Mouse (Mus musculus) stomach, embryonic 15.5 days (tissue): ENCODE measurements around the gene Mafg. TPM values are rescaled to one million over a fixed set of nuclear protein-coding genes. Genes with fewer than 3 reads are reported as not detected.
"Not testable (repeated sequence)": the region's sequence is repeated elsewhere in the genome, so short reads cannot be mapped to it uniquely, and the experiment has no call there.

ENCODE experiments used
- ATAC-seq: fragments of 200-750 bp; cut with Nextera tagmentation; 2 replicates; pipeline ENCODE4 v1.8.0; 2017; ENCODE audit warnings: low read depth, moderate number of reproducible peaks, moderate TSS enrichment; ENCODE audit not compliant: insufficient read depth, low FRiP score
- H3K27ac ChIP-seq: fragments of 300-500 bp; sonication (generic); 2 replicates; pipeline ENCODE4 v1.5.1; 2015; ENCODE audit warnings: mild to moderate bottlenecking, inconsistent platforms
- H3K27me3 ChIP-seq: fragments of 300-500 bp; sonication (generic); replicated peaks from 2 replicates; pipeline ENCODE4 v1.6.1; 2015; ENCODE audit warnings: inconsistent platforms
- H3K36me3 ChIP-seq: fragments of 300-500 bp; sonication (generic); 2 replicates; pipeline ENCODE4 v1.6.1; 2015; ENCODE audit warnings: inconsistent platforms
- H3K4me1 ChIP-seq: fragments of 300-500 bp; sonication (generic); 2 replicates; pipeline ENCODE4 v1.6.1; 2015; ENCODE audit warnings: inconsistent platforms
- H3K4me2 ChIP-seq: fragments of 300-500 bp; sonication (generic); 2 replicates; pipeline ENCODE4 v1.6.1; 2015; ENCODE audit warnings: mild to moderate bottlenecking, inconsistent platforms
- H3K4me3 ChIP-seq: fragments of 300-500 bp; sonication (generic); replicated peaks from 2 replicates; pipeline ENCODE4 v1.5.1; 2015; ENCODE audit warnings: inconsistent platforms
- H3K9ac ChIP-seq: fragments of 300-500 bp; sonication (generic); 2 replicates; pipeline ENCODE4 v1.6.1; 2015; ENCODE audit warnings: inconsistent platforms
- H3K9me3 ChIP-seq: fragments of 300-500 bp; sonication (generic); 2 replicates; pipeline ENCODE4 v1.6.1; 2016; ENCODE audit warnings: inconsistent platforms
- WGBS: fragments of 180-500 bp; shearing (Covaris S2); methylation state at CpG from one replicate; pipeline ENCODE4 v1.1.7; 2015; 5-methylcytosine and 5-hydroxymethylcytosine counted together
- polyA plus RNA-seq: library from polyadenylated mRNA; unstranded; fragments of >200 nt; fragmentation: Nextera tagmentation; extraction: Ambion mirVana; gene quantifications from 2 replicates; pipeline ENCODE4 v1.2.1, GENCODE M21; 2015

Mafg gene
- polyA plus RNA-seq, result 29.3 and 31.9 TPM in 2 replicates

DNA sequence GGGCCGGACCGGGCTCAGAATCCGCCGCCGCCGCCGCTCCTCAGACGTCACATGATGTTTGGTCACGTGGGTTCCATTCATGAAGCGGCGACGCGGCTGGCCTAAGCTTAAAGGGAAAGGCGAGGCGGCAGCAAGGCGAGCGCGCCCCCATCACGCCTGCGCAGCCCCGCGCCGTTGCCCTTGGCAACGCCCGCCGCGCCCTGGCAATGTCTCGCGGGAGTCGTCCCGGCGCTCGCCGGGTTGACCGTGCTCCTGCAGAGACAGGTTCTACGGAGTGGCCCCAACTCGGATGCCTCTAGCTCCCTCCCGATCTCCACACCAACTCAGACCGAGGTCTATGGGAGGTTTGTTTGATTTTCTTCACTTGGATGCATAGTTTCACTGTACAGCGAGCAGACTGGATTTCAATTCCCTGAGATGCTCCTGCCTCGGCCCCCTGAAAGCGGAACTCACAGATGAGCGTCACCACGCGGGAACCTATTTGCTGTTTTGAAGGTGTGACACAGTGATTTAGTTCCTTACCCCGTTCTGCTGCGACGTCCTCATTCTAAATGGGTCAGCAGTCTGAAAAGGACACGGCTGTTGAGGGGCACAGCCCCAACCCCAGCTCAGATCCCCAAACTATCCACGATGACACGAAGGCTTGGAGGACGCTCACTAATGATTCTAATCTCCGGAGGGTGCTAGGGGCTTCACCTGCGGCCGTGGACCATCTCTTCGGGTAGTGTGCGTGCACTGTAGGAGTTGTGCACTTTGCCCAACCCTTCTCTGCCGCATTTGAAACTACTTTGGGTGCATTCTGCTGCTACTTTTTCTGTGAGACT lies at the start of gene Mafg:
TSS of gene Mafg (minus strand) at position 81 of the 824 bp plus-strand sequence.
- Histone ChIP-seq H3K4me3 (peak within 1 kb of the TSS; percentile 94), H3K36me3 (peaks cover 5% of the 10 kb centered on the region), H3K4me2 (peak within 1 kb of the TSS; percentile 86), H3K4me1 (peaks cover 31% of the 10 kb centered on the region), H3K9me3 (no peaks in the 10 kb centered on the region), H3K27me3 (no peaks in the 10 kb centered on the region), H3K9ac (peak within 1 kb of the TSS; percentile 94), H3K27ac (peak within 1 kb of the TSS; percentile 95)
- 9% methylated on average over 58 of the region's 58 CpGs for WGBS
- peak; percentile 84 for ATAC-seq

DNA sequence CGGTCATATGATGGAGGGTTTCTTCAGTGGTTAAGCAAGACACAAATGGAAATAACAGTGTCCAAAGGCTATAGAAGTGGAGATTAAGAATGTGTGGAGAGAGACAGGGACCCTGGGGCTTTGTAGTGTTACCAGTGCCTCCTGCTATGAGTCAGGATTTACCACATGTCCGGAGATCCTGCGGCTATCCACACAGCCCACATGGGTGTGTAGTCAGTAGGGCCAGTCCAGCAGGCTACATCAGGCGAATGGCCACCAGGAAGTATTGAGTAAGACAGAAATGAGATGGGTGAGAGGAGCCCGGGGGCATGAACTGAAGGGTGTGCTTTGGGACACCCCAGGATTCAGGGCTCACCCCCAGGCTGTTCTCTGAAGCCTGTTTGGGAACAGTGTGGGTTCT lies 49.3 kb upstream of the Mafg start:
- Histone ChIP-seq H3K27ac (no peak overlapping the region), H3K4me3 (no peak overlapping the region), H3K4me2 (no peak overlapping the region), H3K9ac (no peak overlapping the region), H3K4me1 (peaks cover 12% of the 10 kb centered on the region; the same call in 1 of the 2 replicates), H3K9me3 (no peaks in the 10 kb centered on the region), H3K27me3 (no peaks in the 10 kb centered on the region), H3K36me3 (peaks cover 24% of the 10 kb centered on the region)
- ATAC-seq, result no peak
- WGBS, result 88% methylated on average over 5 of the region's 5 CpGs

DNA sequence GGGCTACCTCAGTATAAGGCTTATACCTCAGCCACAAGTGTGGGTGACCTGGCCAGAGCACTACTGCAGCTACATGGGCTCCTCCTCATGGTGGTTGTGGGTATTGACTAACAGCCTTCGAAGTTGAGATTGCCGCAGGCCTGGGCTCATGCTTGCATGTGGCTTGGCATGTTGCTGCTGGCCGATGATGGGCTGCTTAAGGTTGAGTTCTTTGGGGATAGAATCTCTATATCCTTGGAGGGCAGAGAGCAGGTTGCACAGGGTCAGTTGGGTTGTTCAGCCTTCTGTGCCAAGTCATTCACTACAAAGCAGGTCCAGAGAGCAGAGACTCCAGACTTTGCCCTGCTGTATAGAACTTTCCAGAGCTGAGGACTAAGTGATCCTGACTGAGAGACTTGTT lies 46.5 kb upstream of the Mafg start:
- Histone ChIP-seq H3K27me3 (no peaks in the 10 kb centered on the region), H3K9me3 (no peaks in the 10 kb centered on the region), H3K4me1 (0 out of 2 replicates have a peak, but pooled peaks cover 3% of the 10 kb centered on the region), H3K4me3 (no peak overlapping the region), H3K9ac (no peak overlapping the region), H3K4me2 (no peak overlapping the region), H3K36me3 (peaks cover 27% of the 10 kb centered on the region), H3K27ac (no peak overlapping the region)
- peak; percentile 21; the same call in 1 of the 2 replicates for ATAC-seq
- WGBS, result 65% methylated on average over 3 of the region's 3 CpGs

DNA sequence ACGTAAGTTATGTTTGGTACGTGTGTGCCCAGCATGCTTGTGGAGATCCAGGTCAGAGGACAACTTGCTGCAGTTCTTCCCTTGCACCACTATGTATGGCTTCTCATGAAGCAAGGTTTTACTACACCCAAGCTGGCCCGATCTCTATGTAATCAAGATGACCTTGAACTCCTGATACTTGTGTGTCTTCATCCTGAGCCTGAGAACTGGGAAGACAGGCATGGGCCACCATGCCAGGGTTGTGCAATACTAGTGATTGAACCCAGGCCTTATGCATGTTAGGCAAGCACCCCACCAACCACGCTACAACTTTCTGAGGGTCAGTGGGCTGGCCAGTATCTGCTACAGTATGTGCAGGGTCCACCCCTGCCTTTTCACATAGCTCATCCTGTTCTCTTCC lies 43.6 kb upstream of the Mafg start:
- Histone ChIP-seq H3K27me3 (no peaks in the 10 kb centered on the region), H3K4me2 (no peak overlapping the region), H3K27ac (no peak overlapping the region), H3K4me3 (no peak overlapping the region), H3K9ac (no peak overlapping the region), H3K9me3 (no peaks in the 10 kb centered on the region), H3K36me3 (peaks cover 19% of the 10 kb centered on the region), H3K4me1 (peaks cover 9% of the 10 kb centered on the region; the same call in 1 of the 2 replicates)
- WGBS, result 83% methylated on average over 4 of the region's 4 CpGs
- no peak for ATAC-seq

DNA sequence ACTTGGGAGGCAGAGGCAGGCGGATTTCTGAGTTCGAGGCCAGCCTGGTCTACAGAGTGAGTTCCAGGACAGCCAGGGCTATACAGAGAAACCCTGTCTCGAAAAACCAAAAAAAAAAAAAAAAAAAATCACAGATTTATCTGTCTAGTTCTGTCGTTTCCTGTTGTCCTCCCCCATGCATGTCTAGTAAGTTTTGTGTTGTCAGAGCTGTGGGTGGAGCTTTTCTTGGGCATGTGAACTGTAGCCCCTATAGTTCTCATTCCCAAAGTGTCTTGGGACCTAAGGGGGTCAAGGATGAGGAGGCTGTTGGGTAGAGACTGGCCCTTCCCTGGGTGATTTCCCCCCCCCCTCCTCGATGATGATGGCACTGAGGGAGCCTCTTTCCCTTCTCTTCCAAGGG lies 42.5 kb upstream of the Mafg start:
- 79% methylated on average over 5 of the region's 5 CpGs for WGBS
- H3K9me3 ChIP-seq, H3K9ac ChIP-seq, H3K4me2 ChIP-seq, H3K4me3 ChIP-seq, H3K27me3 ChIP-seq, H3K27ac ChIP-seq, H3K4me1 ChIP-seq, ATAC-seq: not testable (repeated sequence)
- H3K36me3 ChIP-seq, result peaks cover 15% of the 10 kb centered on the region

DNA sequence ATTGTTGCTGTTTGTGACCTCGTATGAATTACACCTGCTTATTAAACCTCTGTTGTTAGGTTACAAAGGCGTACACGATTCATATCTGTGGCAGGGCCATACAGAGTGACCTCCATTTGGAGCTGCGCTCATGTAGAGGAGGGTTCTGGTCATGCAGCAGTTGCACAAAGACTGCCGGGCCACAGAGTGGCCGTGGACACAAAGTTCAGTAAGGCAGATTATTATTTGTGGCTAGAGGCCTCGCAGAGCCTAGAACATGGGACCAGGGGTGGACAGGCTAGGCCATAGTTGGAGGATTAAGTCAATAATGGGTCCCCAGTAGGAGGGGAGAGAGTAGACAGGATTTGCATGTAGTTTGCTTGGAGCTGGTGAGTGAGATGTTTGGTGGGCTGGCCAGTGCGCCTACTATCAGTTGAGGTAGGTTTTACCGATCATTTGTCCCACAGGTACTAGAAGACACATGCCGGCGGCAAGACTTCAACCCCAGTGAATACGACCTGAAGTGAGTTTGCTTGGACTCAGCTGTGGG lies 40.3 kb upstream of the Mafg start:
- Histone ChIP-seq H3K27ac (peak overlapping the region; percentile 90), H3K36me3 (peaks cover 14% of the 10 kb centered on the region; the same call in 1 of the 2 replicates), H3K27me3 (no peaks in the 10 kb centered on the region), H3K4me1 (peaks cover 9% of the 10 kb centered on the region; the same call in 1 of the 2 replicates), H3K4me2 (peak overlapping the region; percentile 82), H3K9ac (peak overlapping the region; percentile 49), H3K4me3 (peak overlapping the region; percentile 81), H3K9me3 (no peaks in the 10 kb centered on the region)
- WGBS, result 35% methylated on average over 12 of the region's 12 CpGs
- peak; percentile 6; the same call in 1 of the 2 replicates for ATAC-seq

DNA sequence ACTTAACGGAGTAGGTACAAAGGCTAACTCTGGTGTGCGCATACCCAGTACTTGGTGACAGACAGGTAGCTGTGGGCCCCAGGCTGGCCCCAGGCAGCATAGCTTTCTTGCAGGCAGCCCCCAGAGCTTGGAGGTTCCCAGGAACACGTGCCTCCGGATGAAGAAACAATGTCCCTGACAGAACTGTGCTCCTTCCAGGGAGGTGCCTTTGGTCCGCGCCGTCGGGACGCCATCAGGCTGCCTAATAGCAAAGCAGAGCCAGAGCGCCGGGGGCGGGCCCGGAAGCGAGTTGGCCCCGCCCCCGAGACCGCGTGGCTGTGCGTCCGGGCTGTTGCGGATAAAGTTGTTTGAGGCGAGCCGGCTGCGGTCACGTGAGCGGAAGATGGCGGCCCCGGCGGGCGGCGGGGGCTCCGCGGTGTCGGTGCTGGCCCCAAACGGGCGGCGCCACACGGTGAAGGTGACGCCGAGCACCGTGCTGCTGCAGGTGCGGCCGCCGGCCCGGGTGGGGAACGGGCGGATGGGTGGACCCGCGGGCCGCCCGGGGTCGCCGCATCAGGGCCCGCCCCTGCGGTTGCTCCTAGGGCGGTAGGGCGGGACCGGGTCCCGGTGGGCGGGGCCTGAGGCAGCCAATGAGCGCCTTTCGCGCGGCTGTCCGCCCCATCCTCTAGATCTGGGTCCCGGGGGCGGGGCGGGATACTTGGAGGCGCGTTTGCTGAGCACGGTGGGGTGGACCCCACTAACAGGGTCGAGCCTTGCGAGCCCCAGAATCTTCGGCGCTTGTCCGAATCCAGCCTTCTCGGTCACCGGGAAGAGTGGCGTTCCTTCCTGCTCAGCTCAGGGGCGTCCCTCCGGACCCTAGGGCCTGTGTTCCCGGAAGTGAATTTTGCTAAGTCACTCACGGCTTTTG lies 39.5 kb upstream of the Mafg start, which contains the start of gene Aspscr1:
TSS of gene Aspscr1 (plus strand) at position 287 of the 907 bp plus-strand sequence.
- Histone ChIP-seq H3K36me3 (peaks cover 8% of the 10 kb centered on the region; the same call in 1 of the 2 replicates), H3K9me3 (no peaks in the 10 kb centered on the region), H3K27me3 (no peaks in the 10 kb centered on the region), H3K4me2 (peak within 1 kb of the TSS; percentile 82), H3K9ac (peak within 1 kb of the TSS; percentile 49), H3K27ac (peak within 1 kb of the TSS; percentile 90), H3K4me3 (peak within 1 kb of the TSS; percentile 81), H3K4me1 (peaks cover 9% of the 10 kb centered on the region; the same call in 1 of the 2 replicates)
- ATAC-seq, result peak; percentile 97
- 1% methylated on average over 83 of the region's 83 CpGs for WGBS

DNA sequence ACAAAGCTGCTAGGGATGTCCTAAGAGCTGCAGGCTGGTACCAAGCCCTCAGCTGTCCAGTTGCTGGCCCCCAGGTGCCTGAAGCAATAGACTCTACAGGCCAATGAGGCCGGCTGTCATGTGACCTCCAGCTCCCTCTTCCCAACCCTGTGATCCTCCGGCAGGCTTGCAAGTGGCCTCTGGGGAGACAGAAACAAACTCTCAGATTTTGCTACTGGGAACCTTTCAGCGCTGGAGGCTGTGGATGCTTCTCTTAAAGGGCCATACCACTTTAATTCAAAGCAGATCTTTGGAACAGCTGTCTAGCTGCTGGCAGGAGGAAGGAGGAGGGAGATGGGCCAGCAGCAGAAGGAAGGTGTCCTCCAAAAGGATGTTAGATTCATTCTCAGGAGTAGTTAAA lies 33.2 kb upstream of the Mafg start:
- Histone ChIP-seq H3K9ac (no peak overlapping the region), H3K4me1 (peaks cover 4% of the 10 kb centered on the region; the same call in 1 of the 2 replicates), H3K4me2 (no peak overlapping the region), H3K36me3 (no peaks in the 10 kb centered on the region), H3K27ac (no peak overlapping the region), H3K9me3 (no peaks in the 10 kb centered on the region), H3K4me3 (no peak overlapping the region), H3K27me3 (peaks cover 16% of the 10 kb centered on the region)
- 18% methylated on average over 3 of the region's 3 CpGs for WGBS
- ATAC-seq, result no peak

DNA sequence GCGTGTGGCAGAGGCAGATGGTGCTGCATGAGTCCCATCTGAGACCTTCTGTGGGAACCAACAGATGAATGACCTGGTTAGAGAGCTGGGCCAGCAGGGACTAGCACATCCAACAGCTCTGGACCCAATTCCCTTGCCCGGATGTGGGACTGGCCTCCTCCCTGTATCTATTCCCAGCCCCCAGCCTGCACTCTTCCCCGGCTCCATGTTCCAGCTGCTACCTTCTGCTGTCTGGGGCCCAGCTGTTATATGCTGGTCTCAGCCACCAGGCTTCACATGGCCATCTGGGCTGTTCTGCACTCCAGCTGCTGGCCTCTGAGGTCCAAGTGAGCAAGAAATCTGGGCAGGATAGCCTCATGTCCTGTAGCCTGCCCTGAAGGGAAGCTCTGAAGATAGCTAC lies 32.0 kb upstream of the Mafg start:
- peak; percentile 36; the same call in 1 of the 2 replicates for ATAC-seq
- 67% methylated on average over 3 of the region's 3 CpGs for WGBS
- H3K9ac ChIP-seq, result no peak overlapping the region

DNA sequence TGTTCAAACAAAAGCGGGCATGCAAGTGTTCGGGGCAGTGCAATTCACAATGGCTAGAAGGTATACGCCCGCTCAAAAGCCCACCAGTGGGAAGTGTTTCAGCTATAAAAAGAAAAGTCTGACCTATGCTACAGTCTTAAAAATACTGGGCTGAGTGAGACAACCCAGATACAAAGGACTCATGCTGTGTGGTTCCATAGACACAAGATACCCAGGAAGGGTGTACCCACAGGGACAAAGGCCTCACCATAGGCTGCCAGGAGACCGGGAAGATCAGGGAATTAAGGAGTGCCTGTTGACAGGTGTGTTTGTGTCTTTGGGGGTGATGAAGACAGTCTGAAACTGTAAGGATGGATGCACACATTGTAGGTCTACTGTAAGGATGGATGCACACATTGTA lies 30.3 kb upstream of the Mafg start:
- H3K4me2 ChIP-seq, result no peak overlapping the region
- no peaks in the 10 kb centered on the region for H3K9me3 ChIP-seq
- peaks cover 22% of the 10 kb centered on the region for H3K4me1 ChIP-seq
- WGBS, result 81% methylated on average over 5 of the region's 5 CpGs
- no peak overlapping the region for H3K9ac ChIP-seq
- H3K27me3 ChIP-seq, result peaks cover 45% of the 10 kb centered on the region
- H3K27ac ChIP-seq, result no peak overlapping the region
- no peak for ATAC-seq
- H3K36me3 ChIP-seq, result no peaks in the 10 kb centered on the region
- no peak overlapping the region for H3K4me3 ChIP-seq

More for the DNA sequence above, 32.0 kb upstream of the Mafg start:
- H3K4me3 ChIP-seq, result no peak overlapping the region
- H3K4me2 ChIP-seq, result no peak overlapping the region
- H3K36me3 ChIP-seq, result no peaks in the 10 kb centered on the region
- no peak overlapping the region for H3K27ac ChIP-seq
- H3K4me1 ChIP-seq, result peaks cover 13% of the 10 kb centered on the region
- H3K27me3 ChIP-seq, result peaks cover 28% of the 10 kb centered on the region
- no peaks in the 10 kb centered on the region for H3K9me3 ChIP-seq

DNA sequence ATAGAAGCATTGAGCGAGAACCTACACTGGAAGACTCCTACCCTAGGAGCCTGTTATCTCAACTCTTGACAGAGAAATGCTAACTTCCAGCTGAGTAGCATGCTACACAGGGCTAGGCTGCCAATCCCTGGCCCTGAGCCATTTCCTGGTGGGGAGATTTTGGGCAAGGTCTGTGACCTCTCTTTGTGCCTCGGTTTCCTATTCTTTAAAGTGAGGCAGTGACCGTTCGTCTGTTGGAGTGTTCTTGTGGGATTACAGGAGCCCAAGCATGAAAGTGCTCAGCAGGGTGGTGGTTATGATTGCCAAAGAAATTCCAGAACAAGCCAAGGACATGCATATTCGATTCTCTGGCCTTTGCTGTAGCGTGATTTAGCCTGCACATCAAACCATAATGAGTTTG lies 29.4 kb upstream of the Mafg start:
- 79% methylated on average over 6 of the region's 6 CpGs for WGBS
- peaks cover 22% of the 10 kb centered on the region for H3K4me1 ChIP-seq
- ATAC-seq, result no peak
- H3K27me3 ChIP-seq, result peaks cover 53% of the 10 kb centered on the region
- H3K9me3 ChIP-seq, result no peaks in the 10 kb centered on the region
- no peak overlapping the region for H3K4me2 ChIP-seq
- H3K27ac ChIP-seq, result no peak overlapping the region
- H3K4me3 ChIP-seq, result no peak overlapping the region
- H3K36me3 ChIP-seq, result no peaks in the 10 kb centered on the region
- no peak overlapping the region for H3K9ac ChIP-seq
